13 mouse cellular contexts compared by ENCODE assay signal in the genomic region with DNA sequence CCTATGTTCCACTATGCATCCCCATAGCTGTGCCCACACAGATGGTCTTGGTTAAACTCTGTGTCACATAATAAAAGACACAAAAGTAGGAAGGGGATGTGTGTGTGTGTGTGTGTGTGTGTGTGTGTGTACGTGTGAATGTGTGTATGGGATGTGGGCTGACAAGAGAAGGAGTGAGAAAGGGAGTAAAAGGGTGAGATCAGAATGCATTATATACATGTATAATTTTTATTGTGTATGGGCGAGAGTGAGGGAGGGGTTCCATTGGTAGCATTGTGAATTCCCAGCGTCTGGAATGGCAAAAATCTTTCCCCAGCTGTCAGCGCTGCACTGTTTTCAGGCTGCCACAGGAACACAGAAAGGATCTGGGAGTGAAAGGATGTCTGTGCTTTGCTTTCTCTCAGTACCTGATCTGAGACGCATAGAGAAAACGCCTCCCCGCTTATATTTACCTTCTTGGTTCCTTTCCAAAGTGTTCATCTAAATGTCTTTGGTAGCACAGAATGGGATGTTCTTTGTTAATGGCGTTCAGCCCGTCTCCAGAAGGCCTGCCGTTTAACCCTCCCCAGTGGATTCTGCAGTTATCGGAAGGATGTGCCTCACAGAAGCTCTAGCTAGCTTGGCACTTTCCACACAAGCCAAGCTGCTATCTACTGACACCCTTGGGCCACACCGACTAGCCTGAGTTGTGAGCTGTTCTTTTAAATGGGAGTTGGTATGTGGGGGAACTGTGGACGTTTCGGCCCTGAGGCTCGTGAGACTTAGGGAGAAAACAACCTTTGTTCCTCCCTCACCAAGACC.
DNase-seq lines count a peak whose midpoint lies in the region; ATAC-seq and TF ChIP-seq lines count a peak whose summit lies in the region.
"Had no signal": no experiment of that assay in that cellular context is flagged by ENCODE, and none has a peak within 500 bp of the region (broad histone marks: within the 10 kb centered on the region; RNA-seq: fewer than 3 reads in every experiment).

No protein-coding gene starts in this region.

- H3K4me2 ChIP-seq in hindbrain, embryonic 12.5 days (replicated peaks) = no peak overlapping the region
- no peak overlapping the region for H3K4me2 ChIP-seq in midbrain, postnatal 0 days (ENCODE audit: low read depth, low read length, poor library complexity, severe bottlenecking)
- H3K4me2 ChIP-seq: lung, embryonic 15.5 days had no signal

- ATAC-seq in frontal cortex, adult (ENCODE audit: low TSS enrichment) = peak; percentile 80
- ATAC-seq in hindbrain, embryonic 12.5 days (ENCODE audit: low FRiP score) = peak; percentile 41; the same call in 1 of the 2 replicates
- ATAC-seq in midbrain, postnatal 0 days (ENCODE audit: low FRiP score) = no peak

- H3K9me3 ChIP-seq in hindbrain, embryonic 12.5 days (replicated peaks) = no peaks in the 10 kb centered on the region
- H3K9me3 ChIP-seq in midbrain, postnatal 0 days (ENCODE audit: low read length) = no peaks in the 10 kb centered on the region
- H3K9me3 ChIP-seq: lung, embryonic 15.5 days had no signal

- H3K4me3 ChIP-seq in hindbrain, embryonic 12.5 days = no peak overlapping the region
- H3K4me3 ChIP-seq in midbrain, postnatal 0 days (ENCODE audit: low read depth, low read length) = no peak overlapping the region
- H3K4me3 ChIP-seq: lung, embryonic 15.5 days had no signal

- H3K27me3 ChIP-seq in hindbrain, embryonic 12.5 days = no peaks in the 10 kb centered on the region
- no peaks in the 10 kb centered on the region for H3K27me3 ChIP-seq in midbrain, postnatal 0 days (ENCODE audit: insufficient read depth, low read length)
- H3K27me3 ChIP-seq: lung, embryonic 15.5 days had no signal

- H3K4me1 ChIP-seq in hindbrain, embryonic 12.5 days = peaks cover 32% of the 10 kb centered on the region
- no peaks in the 10 kb centered on the region for H3K4me1 ChIP-seq in midbrain, postnatal 0 days (ENCODE audit: insufficient read depth, low read length)
- H3K4me1 ChIP-seq: lung, embryonic 15.5 days had no signal

- 48% methylated on average over 15 of the region's 15 CpGs for WGBS in hindbrain, embryonic 12.5 days
- WGBS in midbrain, postnatal 0 days = 44% methylated on average over 15 of the region's 15 CpGs

- H3K27ac ChIP-seq in hindbrain, embryonic 12.5 days = peak overlapping the region; percentile 44; the same call in 1 of the 2 replicates
- H3K27ac ChIP-seq in midbrain, postnatal 0 days (ENCODE audit: low read depth, low read length) = no peak overlapping the region
- H3K27ac ChIP-seq: lung, embryonic 15.5 days had no signal

- TF ChIP-seq CTCF in midbrain, postnatal 0 days (IDR thresholded peaks at IDR 0.05) = no peak

- no peak for DNase-seq in frontal cortex, postnatal 10 days (ENCODE audit: low spot score in 2 of 2)
- peak; percentile 11 for DNase-seq in right cerebral cortex, adult 18-20 months
- no peak for DNase-seq in right cerebral cortex, postnatal 36 days (ENCODE audit: low spot score in 2 of 2)
- DNase-seq in midbrain, postnatal 0 days (ENCODE audit: low spot score) = peak; percentile 22
- no peak for DNase-seq in adrenal gland, postnatal 25 days
- DNase-seq in urinary bladder, postnatal 36 days (ENCODE audit: low spot score in 2 of 2) = no peak
- DNase-seq: adrenal gland, adult 8-10 months; heart, postnatal 4 days; kidney, adult 8-10 months; thymus, postnatal 4 days had no signal

- no peak overlapping the region for H3K9ac ChIP-seq in hindbrain, embryonic 12.5 days
- H3K9ac ChIP-seq in midbrain, postnatal 0 days (replicated peaks; ENCODE audit: low read length, poor library complexity, severe bottlenecking) = no peak overlapping the region
- H3K9ac ChIP-seq: lung, embryonic 15.5 days had no signal

- no peaks in the 10 kb centered on the region for H3K36me3 ChIP-seq in hindbrain, embryonic 12.5 days
- no peaks in the 10 kb centered on the region for H3K36me3 ChIP-seq in midbrain, postnatal 0 days (ENCODE audit: insufficient read depth, low read length)
- H3K36me3 ChIP-seq: lung, embryonic 15.5 days had no signal

Comparison
In these comparisons a context has a peak if more than half of its experiments do, and no peak if none do; other contexts are left out.
1. DNase-seq: peak in right cerebral cortex, adult 18-20 months (single experiment) and midbrain, postnatal 0 days (single experiment); none in frontal cortex, postnatal 10 days (0 of 2), right cerebral cortex, postnatal 36 days (0 of 2), adrenal gland, postnatal 25 days (single experiment) and urinary bladder, postnatal 36 days (0 of 2).